Mouse (Mus musculus): Measurements from ENCODE around the gene Hpd. TPM values are rescaled to one million over a fixed set of nuclear protein-coding genes. Genes with fewer than 3 reads are reported as not detected.

Gene Hpd
- total RNA-seq, 2 experiments from 2014 or later, result not detected

DNA sequence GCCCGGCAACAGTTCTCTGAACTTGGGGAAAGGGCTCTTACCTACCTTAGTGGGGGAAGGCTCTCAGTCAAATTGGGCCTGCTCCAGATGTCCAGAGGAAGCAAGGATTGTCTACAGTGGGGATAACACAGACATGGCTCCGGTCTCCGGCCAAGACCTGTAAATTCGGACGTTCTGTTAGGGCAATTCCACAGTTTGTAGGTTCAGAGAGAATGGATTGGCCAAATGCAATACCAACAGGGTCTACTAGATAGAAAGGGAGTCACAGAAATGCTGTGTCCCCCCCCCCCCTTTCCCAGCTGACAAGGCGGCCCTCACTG is 44.7 kb downstream of the Hpd start:
- intact Hi-C loops (cut with DNase I), result no loop called here
- DNase-seq (ENCODE audit: low spot score), result no peak

DNA sequence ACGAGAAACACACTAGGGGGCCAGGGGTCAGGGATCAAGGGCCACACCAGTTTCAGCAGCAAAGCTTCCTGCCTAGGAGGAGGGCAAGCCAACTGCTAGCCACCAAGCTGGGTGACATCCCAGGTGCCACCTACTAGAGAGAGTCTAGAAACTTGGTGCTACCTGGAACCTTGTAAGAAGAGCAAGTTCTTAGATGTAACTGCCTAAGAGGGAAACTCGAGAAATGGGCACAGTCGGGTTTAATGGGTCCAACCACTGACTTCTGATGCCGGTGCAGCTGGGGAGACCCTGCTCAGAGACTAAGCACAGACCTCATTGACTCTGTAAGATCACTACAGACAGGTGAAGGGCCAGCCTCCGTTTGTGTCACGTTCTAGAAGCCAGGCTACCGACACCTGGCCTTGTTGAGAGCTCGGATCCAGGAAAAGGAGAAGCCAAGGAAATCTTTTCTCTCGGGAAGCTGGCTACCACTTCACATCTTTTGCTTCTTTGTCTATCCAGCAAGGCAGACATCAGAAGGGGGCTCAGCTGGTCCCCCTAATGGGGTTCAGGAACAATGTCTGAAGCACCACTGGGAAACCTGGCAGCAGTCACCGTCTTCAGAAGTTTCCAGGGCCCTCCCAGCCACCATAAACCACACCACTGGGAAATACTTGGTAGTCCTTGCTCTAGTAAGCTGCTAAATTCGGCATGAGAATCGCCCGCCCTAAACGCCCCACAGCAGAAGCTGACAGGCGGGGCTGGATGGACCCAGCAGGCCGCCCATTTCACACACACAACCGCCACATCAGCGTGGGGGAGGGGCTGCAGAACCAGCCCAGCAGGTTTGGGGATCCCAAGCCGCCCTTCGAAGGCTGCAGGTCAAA is 45.2 kb downstream of the Hpd start:
- intact Hi-C loops (cut with DNase I), result no loop called here
- peak; percentile 84 for DNase-seq (ENCODE audit: low spot score)

DNA sequence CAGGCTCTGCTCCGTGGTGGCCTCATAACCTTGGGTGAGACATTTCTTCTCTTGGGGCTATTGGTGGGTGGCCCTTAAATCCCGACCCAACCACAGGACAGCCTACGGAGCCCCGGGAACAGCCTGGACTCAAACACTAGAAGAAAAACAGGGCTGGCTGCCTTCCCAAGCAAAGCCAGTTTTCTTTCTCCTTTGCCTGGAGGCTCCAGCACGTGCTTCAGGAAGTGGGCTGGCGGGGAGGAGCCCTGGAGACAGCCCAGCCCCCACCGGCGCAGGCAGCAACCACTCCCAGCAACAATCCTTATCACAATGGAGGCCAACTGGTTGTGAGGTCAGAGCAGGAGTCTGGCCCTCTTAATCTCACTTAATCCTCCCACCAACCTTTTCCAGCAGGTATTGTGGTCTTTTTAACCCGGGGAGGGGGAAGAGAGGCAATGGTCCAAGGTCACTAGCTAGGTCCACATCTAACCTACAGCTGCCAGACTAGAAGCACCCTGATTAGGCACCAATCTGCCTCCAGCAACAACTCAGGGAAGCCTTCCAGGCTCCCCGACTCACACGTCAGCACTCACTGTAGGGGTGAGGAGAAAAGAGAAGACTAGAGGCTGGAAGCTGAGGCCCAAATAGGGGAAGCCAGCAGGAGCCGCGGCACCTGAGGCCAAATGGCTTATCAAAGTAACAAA is 46.0 kb downstream of the Hpd start:
- peak; percentile 94 for DNase-seq (ENCODE audit: low spot score)
- intact Hi-C loops (cut with DNase I), result no loop called here

DNA sequence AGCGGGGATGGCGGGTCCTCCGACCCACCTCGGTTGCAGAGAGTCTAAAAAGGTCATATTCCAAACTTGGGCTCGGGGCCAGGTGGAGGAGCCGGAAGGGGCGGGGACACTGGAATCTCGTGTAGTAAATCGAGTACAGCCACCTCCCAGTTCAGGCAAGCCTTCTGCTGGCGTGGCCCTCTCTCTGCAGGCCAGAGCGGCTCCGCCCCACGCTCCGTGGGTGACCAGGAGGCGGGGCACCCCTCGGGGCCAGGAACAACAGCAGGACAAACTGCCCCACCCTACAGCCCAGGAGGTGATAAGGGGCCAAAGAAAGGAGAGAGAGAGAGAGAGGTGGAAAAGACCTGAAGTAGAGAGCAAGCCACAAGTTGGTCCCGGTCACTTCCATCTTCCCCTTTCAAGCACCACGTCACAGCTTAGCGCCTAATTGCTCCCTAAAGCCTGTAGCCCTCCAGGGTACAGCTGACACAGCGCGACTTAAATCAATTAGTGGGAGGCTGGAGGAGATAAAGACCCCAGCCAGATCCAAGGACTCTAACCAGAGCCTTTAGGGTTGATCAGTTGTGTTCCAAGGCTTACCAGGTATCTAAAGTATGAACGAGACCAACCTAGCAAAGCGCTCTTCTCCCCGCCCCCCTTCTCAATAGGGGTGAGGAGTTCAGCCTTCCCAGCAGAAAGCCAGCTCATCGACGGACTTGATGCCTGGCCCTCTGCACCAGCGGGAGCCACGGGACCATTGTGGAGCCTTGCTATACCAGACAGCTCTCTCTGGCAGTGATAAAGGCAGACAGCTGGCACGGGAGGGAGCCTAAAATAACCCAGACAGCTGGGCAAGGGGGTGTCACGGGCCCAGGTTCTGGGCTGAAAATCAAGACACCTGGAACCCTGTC is 46.8 kb downstream of the Hpd start:
- peak; percentile 93 for DNase-seq (ENCODE audit: low spot score)
- intact Hi-C loops (cut with DNase I), result no loop called here

DNA sequence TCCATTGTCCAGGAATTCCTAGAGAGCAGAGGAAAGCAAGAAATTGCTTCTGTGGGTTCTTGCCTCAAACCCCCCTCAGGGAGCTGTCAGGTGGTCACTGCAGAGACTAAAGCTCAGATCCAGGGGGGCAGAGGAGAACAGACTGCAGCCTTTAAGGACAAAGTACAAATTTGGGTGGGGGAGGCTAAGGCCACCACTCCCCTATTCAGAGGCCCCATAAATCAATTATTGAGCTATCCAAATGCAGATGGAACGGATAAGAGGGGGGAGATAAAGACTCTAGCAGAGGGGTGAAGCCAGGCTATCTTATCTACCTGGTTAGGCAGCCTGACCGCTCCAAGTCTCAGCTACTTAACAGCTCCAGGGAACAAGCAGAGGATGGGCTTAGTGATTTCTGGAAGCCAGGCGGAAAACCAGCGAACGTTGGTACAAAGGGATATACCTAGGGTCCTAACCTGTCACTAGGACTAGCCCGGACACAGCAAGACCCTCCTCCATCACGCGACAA is 47.6 kb downstream of the Hpd start:
- no peak for DNase-seq (ENCODE audit: low spot score)
- intact Hi-C loops (cut with DNase I), result no loop called here

DNA sequence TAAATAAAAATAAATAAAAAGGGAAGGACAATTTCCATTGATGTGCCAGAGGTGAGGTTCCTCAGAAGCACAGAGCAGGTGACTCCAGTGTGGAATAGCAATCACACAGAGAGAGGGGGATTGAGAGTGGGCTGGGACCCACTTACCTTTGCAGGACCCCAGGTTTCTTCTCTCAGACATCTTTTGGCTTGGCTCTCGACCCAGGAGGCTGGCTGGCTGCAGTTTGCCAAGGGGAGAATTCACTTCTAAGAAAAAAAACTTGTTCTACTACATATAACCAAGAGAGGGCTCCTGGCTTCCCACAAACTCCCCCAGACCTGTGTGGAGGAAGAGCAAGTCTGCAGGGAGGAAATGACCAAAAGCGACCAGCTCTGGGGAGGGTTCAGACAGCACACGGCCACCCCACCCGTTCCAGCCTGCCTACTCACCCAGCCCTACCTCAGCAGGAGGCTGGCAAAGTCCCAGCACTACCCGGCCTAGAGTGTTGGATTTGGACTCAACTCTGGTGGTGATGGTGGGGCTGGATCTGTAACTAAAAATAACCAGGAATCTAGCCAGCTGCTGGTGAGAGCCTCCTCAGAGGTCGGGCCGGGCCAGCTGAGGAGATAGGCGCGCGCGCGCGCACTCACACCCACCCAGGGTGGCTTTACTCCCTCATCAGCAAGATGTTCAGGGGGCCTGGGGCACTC is 48.2 kb downstream of the Hpd start:
- intact Hi-C loops (cut with DNase I), result no loop called here
- DNase-seq (ENCODE audit: low spot score), result peak; percentile 64

DNA sequence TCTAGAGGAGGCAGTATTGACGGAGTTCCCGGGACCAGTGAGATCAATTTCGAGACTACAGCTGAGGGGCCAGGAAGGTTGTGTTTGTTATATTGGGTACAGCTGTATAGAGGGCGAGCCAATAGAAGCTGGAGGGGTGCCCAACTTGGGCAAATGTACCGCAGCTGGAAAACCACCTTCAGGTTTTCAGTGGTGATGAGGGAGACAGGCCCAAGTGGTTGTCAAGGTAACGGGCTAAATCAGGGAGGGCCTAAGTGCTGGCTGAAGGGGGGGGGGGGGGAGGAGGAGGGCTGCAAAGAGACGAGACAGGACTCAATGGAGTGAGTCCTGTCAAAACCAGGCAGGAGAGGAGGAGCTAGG is 48.8 kb downstream of the Hpd start:
- intact Hi-C loops (cut with DNase I), result loop anchor here (1.0 to 2.0 kb wide), 3 partner anchors 16 to 71 kb away; no protein-coding TSS in a partner anchor
- no peak for DNase-seq (ENCODE audit: low spot score)

DNA sequence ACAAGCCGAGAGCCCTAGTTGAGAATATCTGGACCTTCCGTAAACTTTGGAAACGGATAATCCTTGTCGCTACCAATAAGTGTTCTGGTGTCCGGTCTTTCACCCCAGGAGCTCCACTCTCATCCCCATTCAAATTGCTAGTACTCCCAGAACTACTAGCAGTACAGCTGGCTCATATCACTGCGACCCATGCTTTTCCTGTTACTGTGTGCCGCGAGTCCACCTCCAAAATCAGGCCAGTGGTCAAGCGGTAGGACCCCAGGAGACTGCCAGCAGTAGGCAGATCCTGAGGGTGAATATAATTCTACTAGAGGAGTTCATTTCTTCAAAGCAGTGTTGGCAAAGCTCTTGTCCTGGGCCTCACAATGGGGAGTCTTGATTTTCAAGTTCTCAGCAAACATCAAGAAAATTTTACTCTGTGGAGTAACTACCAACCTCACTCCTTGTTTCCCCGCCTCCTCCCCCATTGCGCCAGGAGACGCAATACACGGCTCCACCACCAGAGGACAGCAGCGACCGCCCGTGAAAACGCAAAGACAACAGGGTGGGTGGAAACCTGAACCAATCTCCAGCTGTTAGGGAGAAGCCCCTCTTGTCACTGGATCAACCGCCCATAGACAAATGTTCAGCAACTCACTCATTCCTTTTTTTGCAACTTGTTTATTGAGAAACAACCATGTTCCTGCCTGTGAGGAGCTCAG is 49.3 kb downstream of the Hpd start:
- intact Hi-C loops (cut with DNase I), result loop anchor here (1.0 to 2.0 kb wide), 3 partner anchors 16 to 70 kb away; no protein-coding TSS in a partner anchor

DNA sequence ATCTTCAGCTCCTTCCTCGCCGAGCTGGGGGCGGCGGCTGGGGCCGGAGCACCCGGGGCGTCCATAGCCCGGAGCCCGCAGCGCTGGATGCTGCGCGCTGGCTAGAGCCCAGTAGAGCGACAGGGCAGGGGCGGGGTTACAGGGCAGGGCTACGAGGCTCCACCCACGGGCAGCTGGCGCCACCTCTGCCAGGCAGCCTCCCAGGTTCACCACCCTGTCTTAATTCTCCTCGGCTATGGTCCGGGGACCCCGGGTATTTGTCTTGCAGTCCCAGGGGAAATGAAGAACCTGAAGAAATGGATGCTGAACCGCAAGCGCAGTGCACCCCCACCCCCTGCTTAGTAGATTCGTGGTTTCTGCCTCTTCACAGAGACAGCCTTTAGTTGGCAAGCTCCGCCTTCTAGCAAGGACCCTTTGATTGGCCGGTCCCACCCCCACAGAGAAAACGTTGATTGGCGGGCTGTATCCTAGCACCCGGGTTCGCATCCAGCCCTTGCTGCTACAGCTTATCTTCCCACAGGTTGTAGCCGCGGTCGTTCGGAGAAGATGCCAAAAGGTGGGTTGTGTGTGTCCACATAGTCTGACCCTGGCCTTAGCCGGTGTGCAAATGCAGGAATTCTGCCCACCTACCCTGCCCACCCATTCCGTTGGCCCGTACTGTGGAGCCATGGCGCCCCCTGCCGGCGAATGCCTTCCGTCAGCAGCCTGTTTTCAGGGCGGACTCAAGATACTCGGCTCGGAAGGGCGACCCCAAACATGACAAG is 50.0 kb downstream of the Hpd start, which contains the start of gene Rhof:
Gene Rhof, minus strand, starts transcription at position 385 of the 764 bp plus-strand sequence.
- DNase-seq (ENCODE audit: low spot score), result peak; percentile 67
- intact Hi-C loops (cut with DNase I), result loop anchor here (1.0 to 2.0 kb wide), 3 partner anchors 16 to 70 kb away; no protein-coding TSS in a partner anchor

More for the DNA sequence above, 49.3 kb downstream of the Hpd start:
- peak; percentile 77 for DNase-seq (ENCODE audit: low spot score)

DNA sequence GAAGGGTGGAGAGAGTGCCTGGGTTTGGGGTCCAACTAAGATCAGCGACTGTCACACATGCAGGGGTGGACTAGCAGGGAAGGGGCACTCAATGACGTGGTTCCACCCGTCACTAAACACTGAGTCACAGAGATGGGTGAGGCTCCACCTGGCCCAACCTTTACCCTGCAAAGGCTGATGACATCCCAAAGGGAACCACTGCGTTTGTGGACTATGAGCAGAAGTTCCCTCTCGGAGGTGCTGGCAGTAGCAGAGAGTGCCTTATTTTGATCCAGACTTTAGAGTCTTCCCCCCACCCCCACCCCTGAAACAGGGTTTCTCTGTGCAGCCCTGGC is 51.7 kb downstream of the Hpd start:
- intact Hi-C loops (cut with DNase I), result no loop called here
- no peak for DNase-seq (ENCODE audit: low spot score)

DNA sequence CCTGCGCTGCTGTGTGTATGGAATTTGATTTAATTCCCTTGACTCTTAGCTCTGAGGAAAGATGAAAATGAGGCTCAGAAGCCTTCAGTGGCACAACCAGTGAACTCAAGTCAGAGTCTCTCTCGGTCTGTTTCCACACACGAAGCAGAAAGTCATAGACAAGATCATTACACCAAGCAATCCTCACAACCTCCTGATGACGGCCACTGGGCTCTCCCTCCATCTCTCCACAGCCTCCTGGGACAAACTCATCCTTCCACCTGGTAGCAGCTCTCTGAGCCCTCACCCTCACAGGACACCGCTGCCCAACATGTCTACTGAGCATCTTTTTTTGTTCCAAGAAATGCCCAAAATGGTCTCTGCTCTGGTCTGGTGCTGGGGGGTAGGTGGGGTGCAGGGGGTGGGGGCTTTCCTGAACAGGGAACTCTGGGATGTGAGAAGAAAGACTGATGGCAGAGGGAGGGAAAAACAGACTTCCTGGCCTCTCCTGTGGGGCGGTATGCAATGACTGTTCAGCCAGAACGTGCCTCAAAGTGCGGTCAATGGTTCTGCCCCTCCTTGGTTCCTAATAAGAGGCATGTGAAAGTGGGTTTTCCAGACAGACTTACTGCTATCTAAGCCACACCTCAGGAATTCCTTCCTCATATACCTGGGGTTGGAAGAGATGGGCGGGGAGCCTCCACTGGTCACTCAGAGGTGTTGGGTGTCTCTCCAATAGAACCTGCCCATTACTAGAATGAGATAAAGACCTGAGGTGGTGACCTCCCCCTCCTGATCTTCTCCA is 52.3 kb downstream of the Hpd start:
- intact Hi-C loops (cut with DNase I), result no loop called here
- no peak for DNase-seq (ENCODE audit: low spot score)

DNA sequence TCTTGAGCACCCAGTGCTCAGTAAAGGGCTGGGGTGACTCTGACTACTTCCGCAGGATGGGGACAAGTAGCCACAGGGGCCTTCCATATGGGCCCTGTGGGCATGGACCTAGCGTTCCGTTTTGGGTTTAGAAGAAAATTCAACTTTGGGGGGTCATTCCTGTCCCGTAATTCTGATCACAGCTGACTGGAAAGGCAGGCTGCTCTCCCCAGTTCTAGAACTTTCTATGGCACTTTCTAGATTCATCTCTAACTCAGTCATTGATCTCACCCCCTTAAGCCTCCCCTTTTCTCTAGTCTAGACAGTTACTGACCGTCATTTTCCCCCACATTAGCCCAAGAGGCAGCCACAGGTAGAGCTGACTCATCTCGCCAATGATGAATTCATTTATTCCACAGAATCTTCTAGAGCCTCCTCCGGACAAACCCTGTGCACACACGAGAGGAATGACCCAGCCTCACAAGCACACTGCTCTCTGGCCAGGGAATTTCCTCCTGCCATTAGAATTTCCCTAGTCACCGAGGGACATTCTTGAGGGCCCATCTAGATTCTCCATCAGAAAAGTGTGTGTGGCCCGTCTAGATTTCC is 53.3 kb downstream of the Hpd start:
- DNase-seq (ENCODE audit: low spot score), result no peak
- intact Hi-C loops (cut with DNase I), result no loop called here

DNA sequence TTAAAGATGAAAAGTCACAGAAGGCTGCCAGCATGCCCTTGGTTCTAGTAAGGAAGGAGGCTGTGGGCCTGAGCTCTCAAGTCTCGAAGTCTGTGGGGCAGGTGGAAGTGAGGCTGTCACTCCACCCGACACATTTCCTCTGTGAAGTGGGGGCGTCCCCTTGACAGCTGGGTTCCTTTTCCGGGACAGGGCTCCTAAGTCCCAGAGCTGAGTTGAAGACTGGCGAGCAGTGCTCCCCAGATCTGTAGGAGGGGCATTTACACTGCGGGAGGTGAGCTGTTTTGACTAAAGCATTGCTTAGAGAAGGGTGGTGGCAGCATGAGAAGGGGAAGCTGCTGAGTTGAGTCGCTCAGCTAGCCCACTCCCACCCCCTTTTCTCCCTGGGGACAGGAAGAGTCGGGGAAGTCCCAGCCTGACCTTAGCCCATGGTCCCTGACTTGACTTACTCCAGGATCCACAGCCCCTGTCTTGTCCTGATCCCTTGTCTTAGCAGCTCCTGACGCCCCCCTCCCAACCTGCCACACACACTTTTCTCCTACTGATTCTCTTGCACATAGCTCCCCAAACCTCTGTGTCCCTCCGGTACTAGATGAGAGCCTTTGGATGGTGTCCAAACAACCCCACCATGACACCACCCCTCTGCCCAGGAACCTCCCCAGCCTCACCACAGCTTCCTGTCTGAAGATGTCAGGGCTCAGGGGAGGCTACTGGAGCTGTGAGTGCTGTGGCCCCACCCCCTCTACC is 53.9 kb downstream of the Hpd start:
- no peak for DNase-seq (ENCODE audit: low spot score)

DNA sequence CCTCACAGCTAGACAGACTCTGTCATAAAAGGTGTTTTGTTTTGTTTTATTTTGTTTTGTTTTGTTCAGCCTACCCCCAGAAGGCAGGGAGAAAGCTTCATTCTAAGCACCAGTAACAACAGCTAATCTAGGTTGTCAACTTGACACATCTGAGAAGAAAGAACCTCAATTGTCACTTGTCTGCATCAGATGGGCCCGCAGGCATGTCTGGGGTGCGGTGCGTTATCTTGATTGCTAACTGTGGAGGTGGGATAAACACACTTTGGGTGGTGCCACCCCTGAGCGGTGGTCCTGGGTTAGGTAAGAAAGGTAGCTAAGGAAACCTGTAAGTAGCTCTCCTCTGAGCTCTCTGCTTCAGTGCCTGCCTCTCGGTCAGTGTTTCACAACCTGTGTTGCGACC is 55.5 kb downstream of the Hpd start:
- no peak for DNase-seq (ENCODE audit: low spot score)
- intact Hi-C loops (cut with DNase I), result no loop called here

More for the DNA sequence above, 53.9 kb downstream of the Hpd start:
- intact Hi-C loops (cut with DNase I), result no loop called here

DNA sequence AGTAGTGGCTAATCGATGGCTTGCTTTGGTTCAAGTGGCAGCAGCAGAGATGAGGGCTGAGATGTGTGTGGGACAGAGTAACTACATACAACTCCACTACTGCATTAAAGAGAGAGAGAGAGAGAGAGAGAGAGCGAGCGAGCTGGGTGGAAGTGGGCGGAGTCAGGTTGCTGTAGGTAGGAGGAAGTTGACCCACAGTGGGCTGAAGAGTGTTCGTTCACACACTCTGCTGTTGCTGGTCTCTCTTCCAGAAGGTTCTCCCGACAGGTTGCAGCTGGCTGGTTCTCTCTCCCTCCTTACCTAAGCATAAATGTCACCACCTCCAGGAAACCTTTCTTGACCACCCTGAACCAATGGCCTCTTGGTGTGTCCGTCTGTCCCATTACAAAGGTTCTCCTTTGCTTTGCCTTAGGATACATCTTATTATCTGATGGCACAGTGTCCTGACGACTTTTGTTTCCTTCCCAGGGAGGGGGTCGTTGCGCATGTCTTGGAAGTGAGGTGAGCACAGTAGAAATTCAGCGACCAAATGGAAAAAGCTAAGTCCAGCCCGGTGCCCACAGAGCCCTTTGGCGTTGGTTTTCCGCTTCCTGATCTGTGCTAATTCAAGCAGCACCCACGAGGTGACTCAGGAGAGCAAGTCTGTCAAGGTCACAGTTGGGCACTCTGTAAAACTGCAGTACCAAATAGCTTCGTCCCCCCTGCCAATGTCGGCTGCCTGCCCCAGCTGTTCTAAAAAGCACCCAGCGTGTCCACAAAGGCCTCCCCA is 56.7 kb downstream of the Hpd start:
- no peak for DNase-seq (ENCODE audit: low spot score)
- intact Hi-C loops (cut with DNase I), result no loop called here

DNA sequence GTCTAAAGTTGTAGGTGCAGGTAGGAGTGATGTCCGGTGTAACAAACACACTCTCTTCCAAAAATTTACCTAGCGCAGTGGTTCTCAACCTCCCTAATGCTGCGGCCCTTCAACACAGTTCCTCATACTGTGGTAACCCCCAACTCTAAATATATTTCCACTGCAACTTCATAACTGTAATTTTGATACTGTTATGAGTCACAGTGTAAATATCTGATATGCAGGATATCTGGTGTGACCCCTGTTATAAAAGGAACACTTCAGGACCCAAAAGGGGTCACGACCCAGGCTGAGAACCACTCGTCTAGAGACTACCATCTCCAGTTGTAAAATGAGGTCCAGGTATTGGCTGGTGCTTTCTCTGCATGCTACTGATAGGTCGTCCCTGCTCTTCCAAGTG is 57.4 kb downstream of the Hpd start:
- DNase-seq (ENCODE audit: low spot score), result no peak
- intact Hi-C loops (cut with DNase I), result no loop called here

Measured in heart, postnatal 25 days (tissue).